Mouse (Mus musculus): ENCODE results near the gene Trappc12. TPM values are rescaled to one million over a fixed set of nuclear protein-coding genes. Genes with fewer than 3 reads are reported as not detected.

Trappc12 gene
- polyA plus RNA-seq, 1 experiment from 2014 or later: 42.2 TPM

GRCm38 (mm10) chr12:28727061-28727460 is 23.2 kb downstream of the Trappc12 start:
- no peak overlapping the region for H3K4me3 ChIP-seq
- no peaks in the 10 kb centered on the region for H3K4me1 ChIP-seq
- WGBS: 90% methylated on average over 5 of the region's 5 CpGs
- no peak for ATAC-seq (ENCODE audit: low FRiP score, low read depth)
- no peak overlapping the region for H3K27ac ChIP-seq
- no peak overlapping the region for H3K4me2 ChIP-seq (replicated peaks)
- no peaks in the 10 kb centered on the region for H3K27me3 ChIP-seq
- no peaks in the 10 kb centered on the region for H3K9me3 ChIP-seq
- H3K36me3 ChIP-seq: peaks cover 60% of the 10 kb centered on the region
- H3K9ac ChIP-seq: no peak overlapping the region

- no peak overlapping the region for H3K4me2 ChIP-seq (replicated peaks)
- no peaks in the 10 kb centered on the region for H3K9me3 ChIP-seq
- peaks cover 60% of the 10 kb centered on the region for H3K36me3 ChIP-seq
- no peak for ATAC-seq (ENCODE audit: low FRiP score, low read depth)
- H3K27ac ChIP-seq: no peak overlapping the region
- no peaks in the 10 kb centered on the region for H3K27me3 ChIP-seq
- H3K4me1 ChIP-seq: no peaks in the 10 kb centered on the region
- no peak overlapping the region for H3K9ac ChIP-seq
- H3K4me3 ChIP-seq: no peak overlapping the region
- WGBS: 86% methylated on average over 4 of the region's 4 CpGs
These were observed 24.1 kb downstream of the Trappc12 start for GRCm38 (mm10) chr12:28726204-28726603.

DNA sequence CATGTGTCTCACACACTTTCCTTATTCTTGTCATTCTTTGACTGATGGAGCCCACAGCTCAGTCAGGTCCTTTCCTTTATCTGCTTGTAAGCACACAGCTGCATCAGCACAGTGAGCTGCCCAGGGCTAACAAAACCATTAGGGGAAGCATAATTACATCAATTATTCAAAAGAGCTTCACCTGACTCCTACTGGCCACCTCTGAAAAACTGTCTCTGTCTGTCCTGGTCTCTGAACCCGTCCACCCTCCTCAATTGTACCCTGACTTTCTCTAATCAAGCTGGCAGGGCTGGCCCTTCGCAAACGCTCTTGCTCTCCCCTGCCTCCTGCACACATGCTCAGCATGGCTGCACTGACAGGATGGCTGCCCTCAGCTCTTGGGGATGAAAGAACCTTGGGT is 25.9 kb downstream of the Trappc12 start:
- WGBS: 74% methylated on average over 3 of the region's 3 CpGs

GRCm38 (mm10) chr12:28718106-28718505 is 32.2 kb downstream of the Trappc12 start:
- Histone ChIP-seq H3K4me1 (no peaks in the 10 kb centered on the region), H3K36me3 (peaks cover 72% of the 10 kb centered on the region), H3K4me2 (replicated peaks) (no peak overlapping the region), H3K9me3 (no peaks in the 10 kb centered on the region), H3K27ac (no peak overlapping the region), H3K27me3 (no peaks in the 10 kb centered on the region), H3K4me3 (no peak overlapping the region), H3K9ac (no peak overlapping the region)
- ATAC-seq (ENCODE audit: low FRiP score, low read depth): no peak
- WGBS: 95% methylated on average over 2 of the region's 2 CpGs

More for the DNA sequence above, 25.9 kb downstream of the Trappc12 start:
- no peak overlapping the region for H3K27ac ChIP-seq
- ATAC-seq (ENCODE audit: low FRiP score, low read depth): no peak
- no peaks in the 10 kb centered on the region for H3K27me3 ChIP-seq
- H3K36me3 ChIP-seq: peaks cover 70% of the 10 kb centered on the region
- no peak overlapping the region for H3K4me2 ChIP-seq (replicated peaks)
- no peaks in the 10 kb centered on the region for H3K4me1 ChIP-seq
- H3K9ac ChIP-seq: no peak overlapping the region
- H3K9me3 ChIP-seq: no peaks in the 10 kb centered on the region
- H3K4me3 ChIP-seq: no peak overlapping the region

DNA sequence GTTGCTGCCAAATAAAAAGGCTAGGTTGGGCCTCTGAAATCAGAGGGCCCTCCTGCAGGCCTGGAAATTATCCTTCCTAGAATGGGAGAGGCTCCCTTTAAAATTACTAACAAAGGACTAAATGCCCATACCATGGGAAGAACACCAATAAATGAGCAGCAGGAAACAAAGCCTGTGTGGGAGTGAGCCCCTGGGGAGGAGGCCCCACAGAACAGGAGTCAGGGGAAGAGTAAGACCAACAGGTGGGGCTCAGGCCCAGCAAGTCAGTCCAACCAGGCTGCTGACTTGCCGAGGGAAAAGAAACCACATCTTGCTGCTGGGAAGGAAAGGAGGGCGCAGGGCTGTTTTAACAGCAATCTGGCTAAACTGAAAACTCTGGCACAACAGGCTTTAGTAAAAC is 33.2 kb downstream of the Trappc12 start:
- Histone ChIP-seq H3K9ac (no peak overlapping the region), H3K36me3 (peaks cover 72% of the 10 kb centered on the region), H3K4me2 (replicated peaks) (no peak overlapping the region), H3K9me3 (no peaks in the 10 kb centered on the region), H3K4me1 (no peaks in the 10 kb centered on the region), H3K4me3 (no peak overlapping the region), H3K27ac (no peak overlapping the region), H3K27me3 (no peaks in the 10 kb centered on the region)
- no peak for ATAC-seq (ENCODE audit: low FRiP score, low read depth)
- 73% methylated on average over 2 of the region's 2 CpGs for WGBS

GRCm38 (mm10) chr12:28714822-28715632 is 35.2 kb downstream of the Trappc12 start:
- WGBS: 90% methylated on average over 24 of the region's 24 CpGs
- ATAC-seq (ENCODE audit: low FRiP score, low read depth): no peak

GRCm38 (mm10) chr12:28710566-28711185 is 39.6 kb downstream of the Trappc12 start:
- peaks cover 76% of the 10 kb centered on the region for H3K36me3 ChIP-seq
- no peaks in the 10 kb centered on the region for H3K4me1 ChIP-seq
- H3K4me2 ChIP-seq (replicated peaks): no peak overlapping the region
- ATAC-seq (ENCODE audit: low FRiP score, low read depth): no peak
- WGBS: 79% methylated on average over 22 of the region's 22 CpGs
- H3K9me3 ChIP-seq: no peaks in the 10 kb centered on the region
- H3K9ac ChIP-seq: no peak overlapping the region
- H3K27me3 ChIP-seq: no peaks in the 10 kb centered on the region
- no peak overlapping the region for H3K27ac ChIP-seq
- H3K4me3 ChIP-seq: no peak overlapping the region

More at GRCm38 (mm10) chr12:28714822-28715632, 35.2 kb downstream of the Trappc12 start:
- no peaks in the 10 kb centered on the region for H3K27me3 ChIP-seq
- H3K4me2 ChIP-seq (replicated peaks): no peak overlapping the region
- H3K9me3 ChIP-seq: no peaks in the 10 kb centered on the region
- peaks cover 72% of the 10 kb centered on the region for H3K36me3 ChIP-seq
- H3K9ac ChIP-seq: no peak overlapping the region
- H3K4me3 ChIP-seq: no peak overlapping the region
- no peak overlapping the region for H3K27ac ChIP-seq
- no peaks in the 10 kb centered on the region for H3K4me1 ChIP-seq

DNA sequence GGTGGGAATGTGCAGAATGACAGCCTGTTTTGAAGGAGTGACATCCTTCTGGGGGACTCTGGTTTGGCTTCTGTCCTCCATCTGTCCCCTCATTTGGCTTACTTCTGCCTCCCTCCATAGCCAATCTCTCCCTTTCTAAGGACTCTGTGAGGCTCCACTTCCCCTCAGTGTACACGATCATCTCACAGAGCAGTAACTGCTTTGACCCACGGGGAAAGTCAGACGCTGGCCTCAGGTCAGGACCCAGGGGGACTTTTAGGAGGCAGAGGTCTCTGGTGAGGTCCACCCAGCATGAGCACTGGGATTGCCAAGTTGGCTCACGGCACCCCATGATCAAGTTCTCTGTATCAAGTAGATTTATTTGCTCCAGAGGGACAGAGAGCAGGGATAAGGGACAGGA is 42.1 kb downstream of the Trappc12 start:
- H3K4me3 ChIP-seq: no peak overlapping the region
- no peaks in the 10 kb centered on the region for H3K4me1 ChIP-seq
- H3K36me3 ChIP-seq: peaks cover 62% of the 10 kb centered on the region
- H3K27ac ChIP-seq: no peak overlapping the region
- no peaks in the 10 kb centered on the region for H3K27me3 ChIP-seq
- no peaks in the 10 kb centered on the region for H3K9me3 ChIP-seq
- ATAC-seq (ENCODE audit: low FRiP score, low read depth): no peak
- no peak overlapping the region for H3K9ac ChIP-seq
- 83% methylated on average over 4 of the region's 4 CpGs for WGBS
- no peak overlapping the region for H3K4me2 ChIP-seq (replicated peaks)

DNA sequence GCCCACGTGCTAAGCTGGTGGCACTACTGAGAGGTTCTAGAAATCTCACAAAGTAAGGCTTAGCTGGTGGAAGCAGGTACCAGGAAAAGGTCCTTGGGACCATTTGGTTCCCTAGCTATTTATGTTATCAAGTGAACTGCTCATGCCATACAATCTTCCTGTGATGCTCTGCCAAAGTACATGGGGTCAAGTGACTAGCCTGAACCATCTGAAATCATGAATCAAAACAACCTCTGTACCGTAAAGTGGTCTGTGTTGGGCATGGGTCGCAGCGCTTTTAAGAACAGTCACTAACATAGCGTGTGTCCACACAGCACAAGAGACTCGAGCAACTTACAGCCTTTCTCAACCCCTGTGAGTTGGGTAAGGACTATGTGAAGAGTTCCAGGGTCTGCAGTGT is 45.1 kb downstream of the Trappc12 start:
- Histone ChIP-seq H3K4me2 (replicated peaks) (no peak overlapping the region), H3K36me3 (peaks cover 34% of the 10 kb centered on the region), H3K9me3 (no peaks in the 10 kb centered on the region), H3K4me3 (no peak overlapping the region), H3K4me1 (peaks cover 7% of the 10 kb centered on the region), H3K27me3 (no peaks in the 10 kb centered on the region), H3K27ac (no peak overlapping the region), H3K9ac (no peak overlapping the region)
- ATAC-seq (ENCODE audit: low FRiP score, low read depth): no peak
- 85% methylated on average over 6 of the region's 6 CpGs for WGBS

DNA sequence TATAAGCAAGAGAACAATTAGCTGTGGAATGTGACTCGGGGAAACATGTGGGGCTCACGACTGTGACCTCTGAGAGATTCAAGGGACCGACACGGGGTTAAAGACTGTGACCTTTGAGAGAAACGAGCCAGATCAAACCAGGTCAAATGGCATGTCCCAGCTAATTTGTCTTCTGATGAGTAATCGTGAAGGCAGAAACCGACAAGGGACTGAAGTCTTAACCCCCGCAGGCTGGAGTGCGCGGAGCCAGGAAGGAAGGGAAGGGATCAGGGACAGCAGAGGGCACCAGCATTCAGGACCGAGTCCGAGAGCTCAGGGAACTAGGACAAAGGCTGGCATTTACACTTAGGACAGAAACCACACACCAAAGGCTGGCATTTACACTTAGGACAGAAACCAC is 45.9 kb downstream of the Trappc12 start:
- 12% methylated on average over 12 of the region's 12 CpGs for WGBS
- Histone ChIP-seq H3K27me3 (no peaks in the 10 kb centered on the region), H3K36me3 (peaks cover 26% of the 10 kb centered on the region), H3K4me3 (no peak overlapping the region), H3K27ac (no peak overlapping the region), H3K9ac (no peak overlapping the region), H3K9me3 (no peaks in the 10 kb centered on the region), H3K4me1 (peaks cover 11% of the 10 kb centered on the region), H3K4me2 (replicated peaks) (no peak overlapping the region)
- no peak for ATAC-seq (ENCODE audit: low FRiP score, low read depth)

DNA sequence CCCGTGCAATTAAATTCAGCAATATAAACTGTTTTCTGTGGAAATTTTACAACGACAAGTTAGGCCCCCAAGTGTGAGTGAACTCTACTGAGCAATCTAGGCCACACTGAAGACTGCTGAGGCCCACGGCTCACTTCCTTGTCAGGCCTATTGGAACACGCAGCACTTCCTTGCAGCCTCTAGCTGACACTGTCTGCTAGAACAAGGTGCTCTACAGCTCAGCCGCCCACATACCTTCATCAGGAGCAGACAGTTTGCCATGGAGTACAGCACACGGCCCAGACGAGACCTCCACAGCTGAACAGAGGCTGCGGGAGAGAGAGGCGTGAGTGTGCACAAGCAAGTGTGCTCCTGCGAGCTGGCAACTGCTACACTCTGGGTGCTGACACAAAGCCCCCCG is 49.0 kb downstream of the Trappc12 start:
- H3K4me3 ChIP-seq: no peak overlapping the region
- no peaks in the 10 kb centered on the region for H3K27me3 ChIP-seq
- no peaks in the 10 kb centered on the region for H3K9me3 ChIP-seq
- peaks cover 12% of the 10 kb centered on the region for H3K36me3 ChIP-seq
- ATAC-seq (ENCODE audit: low FRiP score, low read depth): no peak
- no peak overlapping the region for H3K27ac ChIP-seq
- no peak overlapping the region for H3K4me2 ChIP-seq (replicated peaks)
- H3K9ac ChIP-seq: no peak overlapping the region
- WGBS: 70% methylated on average over 11 of the region's 11 CpGs
- peaks cover 11% of the 10 kb centered on the region for H3K4me1 ChIP-seq

DNA sequence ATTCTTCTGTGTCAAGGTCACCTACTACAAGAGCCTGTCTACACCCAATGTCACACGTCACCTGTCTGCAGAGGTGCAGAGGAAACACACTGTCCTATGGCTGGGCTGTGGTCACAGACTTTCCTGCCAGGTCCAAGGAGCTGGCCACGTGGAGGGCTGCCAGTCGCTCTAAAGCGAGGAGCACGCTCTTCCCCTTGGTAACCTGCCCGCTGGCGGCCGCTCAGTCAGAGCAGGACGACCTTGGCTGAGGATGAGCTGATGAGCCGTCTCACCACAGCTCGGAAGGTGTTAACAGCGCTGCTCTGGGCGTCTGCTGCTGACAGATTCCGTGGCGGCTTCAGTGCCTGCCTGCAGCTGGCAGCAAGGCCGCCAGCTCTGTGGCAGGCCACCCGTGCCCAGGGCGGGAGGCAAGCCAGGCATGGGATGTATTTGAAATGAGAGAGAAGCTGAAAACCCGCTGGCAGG is 49.7 kb downstream of the Trappc12 start:
- no peak overlapping the region for H3K4me2 ChIP-seq (replicated peaks)
- no peaks in the 10 kb centered on the region for H3K27me3 ChIP-seq
- H3K4me1 ChIP-seq: peaks cover 11% of the 10 kb centered on the region
- H3K4me3 ChIP-seq: no peak overlapping the region
- ATAC-seq (ENCODE audit: low FRiP score, low read depth): no peak
- H3K27ac ChIP-seq: peak overlapping the region; percentile 72; the same call in 1 of the 2 replicates
- H3K9ac ChIP-seq: peak overlapping the region; percentile 19; the same call in 1 of the 2 replicates
- WGBS: 78% methylated on average over 19 of the region's 19 CpGs
- peaks cover 19% of the 10 kb centered on the region for H3K36me3 ChIP-seq
- no peaks in the 10 kb centered on the region for H3K9me3 ChIP-seq
